Mouse (Mus musculus) c-Kit-negative CD71-positive TER-119-positive erythroid progenitor cells, embryonic 14.5 days (primary cell): ENCODE data around the gene Srgap2.
A peak's percentile ranks its signal among the peaks of the same experiment; 100 is the strongest.
"Not testable (repeated sequence)": the region's sequence is repeated elsewhere in the genome, so short reads cannot be mapped to it uniquely, and the experiment has no call there.

ENCODE experiments used
- DNase-seq: peaks from one replicate; pipeline ENCODE4 v3.0.0-alpha.2; 2013; ENCODE audit warnings: low read depth, low spot score

Gene Srgap2

GRCm38 (mm10) chr1:131288938-131289337, 238.2 kb downstream of the Srgap2 start:
- DNase-seq = no peak

GRCm38 (mm10) chr1:131287267-131287666, 239.9 kb downstream of the Srgap2 start:
- no peak for DNase-seq

DNA sequence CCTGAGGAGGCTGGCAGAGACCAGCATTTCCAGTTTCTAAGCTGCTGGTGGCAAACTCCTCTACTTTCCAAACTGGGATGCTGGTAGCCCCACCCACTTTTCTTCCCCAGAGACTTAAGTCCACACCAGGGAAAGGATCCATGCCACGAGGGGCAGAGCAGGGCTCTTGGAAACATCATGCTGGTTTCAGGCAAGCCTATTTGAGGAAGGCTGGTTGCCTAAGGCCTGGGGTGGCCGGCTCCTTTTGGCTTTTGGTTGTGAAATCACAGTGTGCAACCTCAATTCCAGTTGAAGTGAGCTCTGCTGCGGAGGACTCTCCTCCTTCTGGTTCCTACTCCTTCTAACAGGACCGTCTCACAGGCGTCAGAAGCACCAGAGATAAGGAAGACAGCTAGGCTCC, 240.3 kb downstream of the Srgap2 start:
- no peak for DNase-seq

DNA sequence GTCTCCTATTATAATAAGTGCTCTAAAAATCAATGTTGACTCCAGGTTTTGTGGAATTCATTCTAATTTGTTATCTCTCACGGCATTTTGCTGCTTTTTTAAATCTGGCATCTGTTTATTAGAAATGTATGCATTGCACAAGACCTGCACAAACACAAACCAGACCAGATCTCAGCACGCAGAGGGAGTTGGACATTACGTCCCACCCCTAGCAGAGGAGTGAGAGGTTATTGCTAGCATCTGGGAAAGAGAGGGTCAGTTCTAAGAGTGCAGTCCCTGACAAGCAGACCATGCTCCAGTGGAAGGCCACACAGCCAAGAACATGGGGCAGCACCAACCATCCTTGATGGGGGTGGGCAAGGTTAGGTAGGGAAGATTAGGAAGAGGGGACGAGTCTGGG, 242.5 kb downstream of the Srgap2 start:
- DNase-seq = no peak

DNA sequence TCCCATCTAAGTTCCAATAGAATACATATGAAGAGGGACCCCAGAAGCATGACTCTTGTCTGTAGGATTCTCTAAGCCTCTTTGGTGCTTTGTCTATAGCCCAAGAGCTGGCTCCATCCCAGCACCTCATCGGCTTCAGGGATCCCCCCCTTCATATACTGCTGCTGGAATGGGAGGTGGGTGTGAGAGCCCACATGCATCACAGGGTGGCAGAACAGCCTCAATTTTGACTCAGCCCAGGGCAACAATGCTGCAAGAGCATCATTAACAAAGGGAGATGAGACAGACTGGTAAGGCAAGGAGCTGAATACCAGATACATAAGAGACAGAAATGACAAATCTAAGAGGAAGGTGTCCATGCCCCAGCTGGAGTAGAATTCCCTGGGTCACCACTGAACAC, 243.0 kb downstream of the Srgap2 start:
- no peak for DNase-seq

DNA sequence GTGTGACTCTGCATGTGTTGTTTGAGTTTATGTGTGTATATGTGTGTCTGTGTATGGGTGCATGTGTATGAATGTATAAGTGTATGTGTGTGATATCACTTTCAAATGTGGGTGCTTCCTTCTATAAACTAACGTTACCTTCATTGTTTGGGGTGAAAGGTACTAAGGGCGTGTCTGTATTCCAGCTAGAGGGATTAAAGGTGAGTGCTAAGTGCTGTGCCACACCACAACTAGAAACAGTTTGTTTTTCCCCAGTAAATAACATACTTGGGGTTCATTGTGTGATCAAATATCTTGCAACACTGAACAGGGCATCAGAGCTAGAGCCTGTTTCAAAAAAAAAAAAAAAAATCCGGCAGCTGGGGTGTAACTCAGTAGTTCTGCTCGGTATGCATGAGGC, 245.4 kb downstream of the Srgap2 start:
- DNase-seq = no peak

GRCm38 (mm10) chr1:131280280-131280679, 246.9 kb downstream of the Srgap2 start:
- DNase-seq = no peak

DNA sequence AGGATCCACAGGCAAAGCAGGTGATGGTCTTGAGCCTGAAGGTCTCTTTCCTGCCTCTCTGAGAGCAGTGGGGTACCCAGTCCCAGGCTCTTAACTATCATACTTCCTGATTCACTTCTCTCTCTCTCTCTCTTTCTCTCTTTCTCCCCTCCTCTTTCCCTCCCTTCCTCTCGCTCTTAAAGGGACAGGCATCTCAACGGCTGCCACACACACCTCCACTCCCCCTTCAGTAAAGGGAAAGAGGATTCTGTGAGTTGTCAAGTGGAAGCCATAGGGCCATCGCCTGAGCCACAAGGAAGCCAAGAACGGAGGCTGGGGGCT, 247.7 kb downstream of the Srgap2 start, which contains the start of gene Ikbke:
Ikbke (minus strand) TSS at position 151 of the 321 bp plus-strand sequence.
- no peak for DNase-seq

DNA sequence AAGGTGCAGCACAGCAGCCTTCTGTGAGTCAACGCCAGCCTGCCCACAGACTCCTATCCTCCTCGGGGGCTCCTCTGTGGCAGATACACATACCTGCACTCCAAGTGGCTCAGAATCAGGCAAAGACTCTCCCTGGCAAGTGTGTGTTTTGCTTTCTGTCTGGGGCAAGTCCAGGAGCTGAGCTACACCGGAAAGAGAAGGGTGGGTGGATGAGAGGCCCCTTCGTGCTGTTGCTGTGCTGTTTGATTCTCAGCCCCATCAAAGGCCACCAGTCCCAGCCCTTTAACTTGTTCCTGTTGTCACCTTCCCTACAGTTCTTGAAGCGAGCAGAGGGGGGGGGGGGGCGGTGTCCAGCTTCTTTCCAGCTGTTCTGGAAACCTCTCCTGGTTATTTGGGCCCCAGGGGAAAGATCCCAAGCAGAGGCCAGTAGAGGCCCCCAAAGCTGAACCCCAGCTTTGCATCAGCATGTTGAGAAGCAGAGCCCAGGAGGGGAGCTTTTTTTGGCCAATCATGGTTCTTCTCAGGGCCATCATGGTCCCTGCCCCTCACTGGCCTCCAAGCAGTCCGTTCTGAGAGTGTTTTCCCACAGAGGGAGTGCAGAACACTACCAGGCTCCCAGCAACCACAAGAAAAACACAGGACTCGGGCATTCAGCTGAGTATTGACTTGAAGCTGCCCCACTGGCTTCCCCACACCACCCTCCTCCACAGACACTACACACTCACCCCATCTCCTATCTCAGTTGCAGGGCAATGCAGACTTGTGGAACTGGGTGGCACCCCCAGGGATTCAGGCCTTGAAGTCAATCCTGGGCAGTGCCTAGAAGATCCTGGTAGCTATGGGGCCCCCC, 248.3 kb downstream of the Srgap2 start:
- no peak for DNase-seq

DNA sequence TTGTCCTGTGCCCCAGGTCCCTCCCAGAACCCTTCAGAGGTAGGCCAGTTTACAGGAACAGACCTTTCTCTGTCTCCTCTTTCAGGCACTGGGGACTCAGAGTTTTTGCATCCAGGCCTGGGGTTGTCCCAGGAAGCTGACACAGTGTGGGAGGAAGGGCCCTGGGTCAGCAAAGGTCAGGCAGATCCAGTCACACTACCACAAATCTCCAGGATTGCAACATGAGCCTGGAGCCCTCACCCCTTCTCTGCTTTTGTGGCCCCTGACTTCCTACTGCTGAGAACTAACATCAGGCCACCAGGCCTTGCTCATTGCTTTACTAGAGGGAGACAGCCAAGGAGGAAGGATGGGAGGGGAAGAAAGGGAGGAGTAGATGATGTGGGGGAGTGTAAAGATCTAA, 250.3 kb downstream of the Srgap2 start:
- no peak for DNase-seq

DNA sequence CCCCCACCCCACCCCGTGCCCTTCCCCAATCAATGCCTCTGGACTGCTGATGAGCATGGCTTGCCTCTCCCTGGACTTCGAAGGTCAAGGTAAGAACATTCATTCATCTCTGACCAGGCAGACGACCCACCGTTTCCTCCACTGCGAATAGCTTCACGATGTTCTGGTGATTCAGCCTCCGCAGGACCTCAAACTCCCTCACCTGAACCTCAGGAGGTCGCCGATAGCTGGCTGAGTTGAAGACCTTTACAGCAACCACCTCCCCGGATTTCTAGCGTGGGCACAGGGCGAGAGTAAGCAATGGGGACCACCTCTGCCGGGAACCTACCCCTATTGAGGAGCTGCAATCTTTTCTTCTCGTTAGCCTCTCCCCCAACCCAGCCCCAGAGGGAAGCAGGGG, 251.6 kb downstream of the Srgap2 start:
- DNase-seq = no peak

GRCm38 (mm10) chr1:131274725-131275539, 252.2 kb downstream of the Srgap2 start:
- DNase-seq = no peak

DNA sequence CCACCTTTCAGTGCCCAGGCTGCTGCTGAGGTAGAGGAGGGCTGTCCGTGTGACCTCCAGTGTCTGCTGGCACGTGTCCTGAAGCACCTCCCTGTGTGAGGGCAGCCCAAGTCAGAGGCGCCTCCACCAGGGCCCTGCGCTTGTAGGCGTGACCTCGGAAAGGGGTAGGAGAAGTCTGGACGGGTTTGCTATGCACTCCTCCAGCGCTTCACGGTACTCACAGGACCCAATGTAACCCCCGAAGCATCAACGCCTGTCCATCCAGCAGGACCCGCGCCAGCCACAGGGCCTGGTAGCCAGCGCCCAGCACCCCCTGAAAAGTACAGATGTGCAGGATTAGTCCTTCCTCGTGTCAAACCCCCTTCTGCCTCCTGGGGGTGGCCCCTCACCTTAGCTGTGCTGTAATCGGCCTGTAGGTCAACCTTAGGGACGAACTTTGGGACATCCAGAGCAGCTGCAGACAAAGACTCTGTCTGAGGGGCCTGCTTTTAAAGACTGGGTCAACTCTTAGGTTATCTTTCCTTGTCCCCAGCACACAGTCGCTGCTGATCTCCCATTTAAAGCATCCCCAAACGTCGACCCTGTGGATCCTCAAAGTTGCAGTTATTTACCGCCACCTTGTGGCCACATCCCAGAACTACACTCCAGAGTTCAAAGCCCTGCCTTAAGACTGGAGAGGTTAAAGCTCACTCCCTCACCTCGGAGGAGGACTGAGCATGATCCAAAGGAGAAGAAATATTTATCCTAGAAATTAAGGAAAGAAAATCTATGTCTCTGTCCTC, 257.2 kb downstream of the Srgap2 start:
- DNase-seq = peak; percentile 52

- no peak for DNase-seq
Measured at GRCm38 (mm10) chr1:131268776-131269175, 258.4 kb downstream of the Srgap2 start.

- no peak for DNase-seq
Measured at GRCm38 (mm10) chr1:131263905-131264304, 263.2 kb downstream of the Srgap2 start.

- peak; percentile 44 for DNase-seq
Measured at GRCm38 (mm10) chr1:131260309-131260656, 266.9 kb downstream of the Srgap2 start.

DNA sequence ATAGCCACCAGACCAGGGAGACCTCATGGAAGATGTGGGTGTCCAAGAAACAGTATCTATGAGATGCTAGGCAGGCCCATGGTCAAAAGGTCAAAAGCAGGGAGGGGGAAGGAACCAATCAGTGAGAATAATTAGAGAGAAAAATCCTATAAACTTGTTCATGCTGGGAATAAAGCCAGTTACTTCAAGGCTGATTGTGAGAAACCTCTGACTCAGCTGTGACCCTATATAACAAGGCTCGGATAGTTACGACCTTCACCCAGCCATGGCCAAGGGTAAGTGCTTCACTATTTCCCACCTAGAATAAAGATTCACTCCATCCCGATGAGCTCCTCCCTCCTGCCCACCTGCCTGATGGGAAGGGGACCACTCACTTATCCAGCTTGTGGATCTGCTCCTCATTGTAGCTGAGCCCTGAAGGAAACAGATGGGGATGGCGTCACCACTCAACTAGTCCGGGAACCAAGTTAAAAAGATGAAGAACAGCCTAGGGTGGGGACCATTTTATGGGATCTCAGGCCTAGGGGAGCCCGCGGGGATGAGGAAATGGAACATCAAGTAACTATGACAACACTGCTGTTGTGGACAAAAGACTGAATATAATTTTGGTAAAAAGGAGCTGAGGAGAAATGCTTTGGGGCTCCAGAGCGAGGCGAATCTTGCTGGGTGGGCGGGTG, 267.4 kb downstream of the Srgap2 start:
- no peak for DNase-seq

DNA sequence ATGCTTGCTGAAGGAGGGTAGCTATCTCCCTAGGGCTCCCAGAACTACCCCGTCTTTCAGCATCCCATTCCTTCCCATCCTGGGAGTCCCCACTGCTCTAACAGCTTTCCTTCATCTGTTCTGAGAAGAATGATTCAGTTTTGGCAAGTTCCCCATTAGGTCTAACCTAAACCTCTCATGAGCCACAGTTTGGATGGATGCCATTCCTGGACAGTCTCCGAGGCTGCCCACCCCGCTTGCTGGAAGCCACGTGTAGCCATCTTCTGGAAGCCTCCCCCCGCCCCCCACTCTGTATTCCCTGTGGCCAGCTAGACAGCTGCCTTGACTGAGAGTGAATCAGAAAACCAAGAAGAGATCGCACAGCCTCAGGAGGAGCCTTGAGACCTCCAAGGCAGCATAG, 269.9 kb downstream of the Srgap2 start:
- no peak for DNase-seq

DNA sequence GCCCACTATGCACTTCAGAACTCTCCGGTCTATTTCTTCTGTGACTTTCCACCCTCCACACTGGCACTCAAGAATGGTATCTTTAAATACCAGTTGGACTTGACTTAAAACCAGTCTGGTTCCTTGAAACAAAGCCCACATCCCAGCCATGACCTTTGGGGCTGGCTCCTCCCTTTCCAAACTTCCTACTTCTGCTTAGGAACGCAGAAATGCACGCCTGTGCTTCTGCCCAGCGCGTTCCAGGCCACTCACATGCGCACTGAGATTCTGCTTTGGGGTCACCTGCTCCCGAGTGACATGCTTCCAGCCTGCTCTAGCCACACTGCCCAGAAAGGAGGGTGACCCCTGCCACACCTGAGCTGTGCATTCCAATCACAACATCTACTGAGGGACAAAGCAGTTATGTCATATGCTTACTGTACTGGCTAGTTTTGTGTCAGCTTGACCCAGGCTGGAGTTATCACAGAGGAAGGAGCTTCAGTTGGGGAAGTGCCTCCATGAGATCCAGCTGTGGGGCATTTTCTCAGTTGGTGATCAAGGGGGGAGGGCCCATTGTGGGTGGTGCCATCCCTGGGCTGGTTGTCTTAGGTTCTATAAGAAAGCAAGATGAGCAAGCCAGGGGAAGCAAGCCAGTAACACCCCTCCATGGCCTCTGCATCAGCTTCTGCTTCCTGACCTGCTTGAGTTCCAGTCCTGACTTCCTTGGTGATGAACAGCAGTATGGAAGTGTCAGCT, 274.5 kb downstream of the Srgap2 start:
- DNase-seq = not testable (repeated sequence)

DNA sequence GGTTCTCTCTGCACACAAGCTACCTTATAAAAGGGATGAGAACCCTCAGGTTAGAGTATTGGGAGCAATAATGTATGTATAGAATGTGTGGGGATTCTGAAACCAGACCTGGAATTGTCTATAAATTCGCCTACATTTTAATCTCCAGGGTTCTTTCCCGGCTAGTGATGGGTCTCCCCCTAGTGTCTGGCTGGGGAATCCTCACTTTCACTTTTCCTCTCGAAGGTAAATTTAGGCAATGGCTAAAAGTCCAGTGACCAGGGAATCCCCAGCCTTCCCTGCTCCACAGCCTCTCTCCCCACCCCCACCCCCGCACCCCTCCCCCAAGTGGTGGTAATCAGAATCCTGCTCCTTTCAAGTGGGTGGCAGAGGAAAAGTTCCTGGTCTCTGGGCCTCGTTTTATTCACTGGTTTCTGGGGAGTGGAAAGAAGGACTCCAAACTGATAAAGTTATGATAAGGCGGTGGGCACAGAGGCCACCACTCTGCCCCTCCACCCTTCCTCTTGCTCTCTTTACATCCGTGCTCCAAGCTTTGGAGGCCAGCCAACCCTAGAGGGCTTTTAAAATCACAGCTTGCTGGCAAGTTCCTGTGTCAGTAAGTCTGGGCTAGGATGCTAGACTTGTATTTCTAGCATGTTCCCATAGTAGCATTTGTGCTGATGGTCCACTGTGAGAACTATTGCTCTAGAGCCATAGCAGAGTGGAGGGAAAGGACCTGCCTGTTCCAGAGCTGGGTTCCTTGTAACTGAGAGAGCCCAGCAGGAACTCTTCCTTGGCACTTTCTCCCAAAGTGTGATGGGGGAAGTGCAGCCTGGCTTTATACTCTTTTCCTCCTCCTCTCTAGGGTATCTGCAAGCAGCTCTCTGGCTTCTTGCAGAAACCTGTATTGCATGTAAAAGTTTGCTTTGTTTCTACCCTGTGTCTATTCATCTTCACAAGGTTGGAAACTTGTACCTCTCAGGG, 280.4 kb downstream of the Srgap2 start:
- no peak for DNase-seq
